Mouse (Mus musculus) E14TG2a.4 (cell line): ENCODE results near the gene Wnt7b.

ENCODE experiments used
- CTCF ChIP-seq: conservative IDR thresholded peaks from 2 replicates; pipeline ENCODE4 v1.5.1; 2014; ENCODE audit warnings: low read length
- NANOG ChIP-seq: IDR thresholded peaks from 2 replicates; pipeline ENCODE4 v1.6.1; 2014; ENCODE audit warnings: borderline replicate concordance, low read length, mixed read lengths
- POU5F1 ChIP-seq: IDR thresholded peaks from 2 replicates; pipeline ENCODE4 v1.6.1; 2014; ENCODE audit warnings: low read length, borderline replicate concordance

- TF ChIP-seq CTCF (no peak), NANOG (no peak), POU5F1 (no peak)
These were observed 39.9 kb upstream of the Wnt7b start for GRCm38 (mm10) chr15:85622213-85622612.
